Mouse (Mus musculus): ENCODE results near the gene Zfhx2. TPM values are rescaled to one million over a fixed set of nuclear protein-coding genes. Genes with fewer than 3 reads are reported as not detected.

The Zfhx2 gene
- total RNA-seq, 2 experiments from 2014 or later: 0.75 to 3.1 TPM

GRCm38 (mm10) chr14:55079214-55079970 lies 12.7 kb downstream of the Zfhx2 start:
- peak; percentile 93 for ATAC-seq (replicated peaks; ENCODE audit: poor library complexity)

DNA sequence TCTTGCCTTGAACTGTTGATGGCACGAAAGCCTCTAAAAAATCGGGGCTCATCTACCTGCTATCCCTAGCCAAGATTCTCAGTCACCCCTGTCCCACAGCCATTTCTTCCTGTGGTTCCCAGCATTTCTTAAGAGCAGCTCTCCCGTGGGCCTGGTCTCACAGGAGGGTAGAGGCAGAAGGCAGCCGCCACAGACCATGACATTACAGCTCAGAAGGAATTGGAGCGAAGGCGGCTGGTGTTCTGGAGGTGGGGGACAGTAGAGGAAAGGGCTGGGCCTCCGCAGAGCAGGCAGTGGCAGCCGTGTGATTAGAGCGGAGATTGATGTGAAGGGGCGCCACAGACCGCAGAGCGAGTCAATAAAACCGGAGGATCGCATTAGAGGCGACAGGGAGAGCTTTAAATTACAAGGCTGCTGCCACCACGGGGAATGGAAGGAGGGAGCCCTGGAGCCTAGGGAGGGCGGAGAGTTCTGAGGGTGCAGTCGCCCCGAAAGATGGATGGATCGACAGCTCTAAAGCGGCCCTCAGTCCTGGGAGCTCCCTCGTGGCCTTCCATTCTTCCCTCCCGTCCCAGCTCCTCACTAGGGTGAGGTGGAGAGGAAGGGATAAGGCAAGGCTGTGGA lies 13.6 kb downstream of the Zfhx2 start:
- peak; percentile 35 for ATAC-seq (replicated peaks; ENCODE audit: poor library complexity)

- ATAC-seq (replicated peaks; ENCODE audit: poor library complexity): no peak
Measured at GRCm38 (mm10) chr14:55077481-55078365, 14.4 kb downstream of the Zfhx2 start.

- ATAC-seq (replicated peaks; ENCODE audit: poor library complexity): 0 out of 2 replicates have a peak, but pooled peaks have one; percentile 17
Measured at GRCm38 (mm10) chr14:55076956-55077355, 15.2 kb downstream of the Zfhx2 start.

DNA sequence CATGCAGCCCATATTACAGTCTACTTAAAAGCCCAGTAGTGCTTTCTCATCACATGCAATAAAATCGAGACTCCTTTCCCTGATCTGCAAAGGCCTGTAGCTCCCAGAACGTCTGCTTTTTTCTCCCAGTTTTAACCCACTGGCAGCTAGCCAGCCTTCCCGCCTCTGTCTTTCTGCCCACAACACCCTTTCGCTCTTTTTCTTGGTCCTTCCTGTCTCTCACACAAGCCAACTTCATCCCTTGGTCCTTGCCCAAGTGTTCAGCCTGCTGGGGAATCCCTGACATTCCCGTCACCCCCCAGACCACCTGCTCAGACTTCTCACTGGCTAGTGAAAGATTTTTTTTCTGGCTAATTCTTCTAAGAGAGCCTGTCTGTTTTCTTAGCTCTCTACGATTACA lies 15.9 kb downstream of the Zfhx2 start:
- no peak for ATAC-seq (replicated peaks; ENCODE audit: poor library complexity)

GRCm38 (mm10) chr14:55074416-55074815 lies 17.7 kb downstream of the Zfhx2 start:
- ATAC-seq (replicated peaks; ENCODE audit: poor library complexity): no peak

GRCm38 (mm10) chr14:55071756-55072155 lies 20.4 kb downstream of the Zfhx2 start:
- ATAC-seq (replicated peaks; ENCODE audit: poor library complexity): no peak

DNA sequence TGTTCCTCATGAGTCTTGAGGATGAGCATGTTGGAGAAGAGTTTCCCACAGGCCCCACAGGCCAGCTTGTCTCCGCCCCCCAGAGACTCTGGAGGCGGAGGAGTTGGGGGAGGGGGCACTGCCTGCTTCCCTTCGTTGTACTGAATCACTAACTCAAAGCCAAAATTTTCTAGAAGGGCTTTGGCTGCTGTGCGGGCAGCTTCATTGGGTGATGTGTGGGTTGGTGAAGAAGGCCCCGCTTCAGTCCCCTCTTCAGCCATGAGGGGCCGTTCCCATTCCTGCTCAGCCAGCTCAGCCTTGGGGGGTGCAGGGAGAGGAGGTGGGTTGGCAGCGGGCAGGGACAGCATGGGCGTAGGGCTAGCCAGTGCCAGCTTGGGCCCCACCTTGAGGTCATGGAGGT lies 26.1 kb downstream of the Zfhx2 start:
- no peak for ATAC-seq (replicated peaks; ENCODE audit: poor library complexity)

DNA sequence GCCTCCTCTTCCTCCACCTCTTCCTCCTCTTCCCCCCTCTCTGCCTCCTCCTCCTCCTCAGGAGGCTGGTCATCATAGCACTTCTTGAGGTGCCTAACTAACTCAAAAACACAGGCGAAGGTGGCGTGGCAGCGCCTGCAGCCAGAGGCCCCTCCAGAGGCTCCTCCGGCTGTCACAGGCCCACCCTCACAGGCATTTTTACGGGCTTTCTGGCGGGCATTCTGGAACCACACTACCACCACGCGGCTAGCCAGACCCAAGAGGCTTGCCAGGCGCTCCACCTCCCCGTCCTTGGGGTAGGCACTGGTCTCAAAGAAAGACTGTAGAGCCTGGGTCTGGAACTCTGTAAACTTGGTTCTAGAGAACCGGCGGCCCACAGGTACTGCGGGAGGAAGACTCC lies 26.7 kb downstream of the Zfhx2 start:
- no peak for ATAC-seq (replicated peaks; ENCODE audit: poor library complexity)

GRCm38 (mm10) chr14:55064481-55065370 lies 27.4 kb downstream of the Zfhx2 start:
- ATAC-seq (replicated peaks; ENCODE audit: poor library complexity): no peak

DNA sequence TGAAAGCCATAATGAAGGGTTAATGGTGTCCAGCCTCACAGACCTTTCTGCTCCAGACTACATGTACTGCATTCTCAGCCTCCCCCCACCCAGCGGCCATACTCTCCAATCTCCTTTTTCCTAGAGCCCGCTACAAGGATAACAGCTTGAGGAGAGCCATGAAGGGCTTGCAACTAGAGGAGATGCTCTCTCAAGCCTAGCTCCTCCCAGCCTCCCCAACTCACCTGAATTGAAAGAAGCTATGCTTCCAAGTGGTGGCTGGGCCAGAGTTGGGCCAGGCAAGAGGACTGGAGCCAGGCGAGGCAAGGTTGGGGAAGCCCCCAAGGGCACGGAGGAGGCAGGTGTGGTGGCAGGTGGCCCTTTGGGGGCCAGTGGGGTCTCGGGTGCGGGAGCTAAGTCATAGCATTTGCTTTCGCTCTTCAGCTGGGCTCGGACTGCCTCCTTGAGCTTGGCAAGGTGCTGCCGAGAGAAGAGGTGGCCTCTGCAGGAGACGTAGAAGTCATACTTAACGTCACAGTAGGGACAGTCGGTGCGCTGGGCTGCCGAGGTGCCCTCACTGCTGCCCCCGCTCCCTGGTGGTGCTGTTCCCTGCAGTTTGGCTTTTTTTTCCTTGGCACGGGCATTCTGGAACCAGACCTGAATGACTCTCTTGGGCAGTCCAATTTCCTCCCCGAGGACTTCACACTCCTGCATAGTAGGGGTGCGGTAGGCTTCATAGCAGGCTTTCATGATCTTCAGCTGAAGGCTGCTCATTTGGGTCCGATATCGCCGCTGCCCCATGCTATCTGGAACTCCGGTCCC lies 28.3 kb downstream of the Zfhx2 start:
- no peak for ATAC-seq (replicated peaks; ENCODE audit: poor library complexity)

- ATAC-seq (replicated peaks; ENCODE audit: poor library complexity): no peak
Measured at GRCm38 (mm10) chr14:55063117-55063516, 29.0 kb downstream of the Zfhx2 start.

DNA sequence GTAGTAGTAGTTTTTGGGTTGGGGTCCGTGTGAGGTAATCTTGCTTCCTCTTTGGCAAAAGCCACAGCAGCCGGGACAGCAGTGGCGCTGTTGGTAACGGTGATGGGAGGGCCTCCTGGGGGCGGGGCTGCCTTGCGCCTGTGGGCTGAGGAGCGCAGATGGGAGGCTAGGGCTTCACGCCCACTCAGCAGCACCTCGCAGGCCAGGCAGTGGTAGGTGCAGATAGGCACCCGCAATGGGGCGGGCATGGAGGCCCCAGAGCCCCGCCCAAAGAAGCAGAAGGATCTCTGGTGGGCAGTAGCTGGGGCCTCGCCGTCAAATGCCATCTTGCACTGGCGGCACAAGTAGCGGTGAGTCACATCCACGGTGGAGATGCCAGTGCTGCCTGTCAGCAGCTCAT lies 29.5 kb downstream of the Zfhx2 start:
- peak; percentile 98 for ATAC-seq (replicated peaks; ENCODE audit: poor library complexity)

DNA sequence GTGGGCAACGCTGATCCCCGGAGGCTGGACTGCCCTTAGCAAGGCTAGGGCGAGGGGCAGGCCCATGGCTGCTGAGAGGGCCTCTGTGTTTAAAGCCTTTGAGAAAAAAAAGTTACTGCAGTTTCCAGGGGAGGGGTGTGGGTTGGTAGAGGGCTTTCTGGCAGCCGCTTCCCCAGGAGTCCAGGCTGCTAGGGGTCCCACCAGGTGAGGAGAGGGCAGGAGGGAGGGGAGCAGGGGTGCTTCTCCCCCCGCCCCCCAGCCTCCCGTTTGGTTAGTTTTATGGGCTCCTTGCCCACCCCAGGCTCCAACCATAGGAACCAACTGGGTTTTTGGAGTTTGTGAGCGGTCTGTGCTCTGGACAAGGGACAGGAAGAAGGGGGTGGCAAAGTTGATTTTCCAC lies 30.3 kb downstream of the Zfhx2 start:
- ATAC-seq (replicated peaks; ENCODE audit: poor library complexity): no peak

DNA sequence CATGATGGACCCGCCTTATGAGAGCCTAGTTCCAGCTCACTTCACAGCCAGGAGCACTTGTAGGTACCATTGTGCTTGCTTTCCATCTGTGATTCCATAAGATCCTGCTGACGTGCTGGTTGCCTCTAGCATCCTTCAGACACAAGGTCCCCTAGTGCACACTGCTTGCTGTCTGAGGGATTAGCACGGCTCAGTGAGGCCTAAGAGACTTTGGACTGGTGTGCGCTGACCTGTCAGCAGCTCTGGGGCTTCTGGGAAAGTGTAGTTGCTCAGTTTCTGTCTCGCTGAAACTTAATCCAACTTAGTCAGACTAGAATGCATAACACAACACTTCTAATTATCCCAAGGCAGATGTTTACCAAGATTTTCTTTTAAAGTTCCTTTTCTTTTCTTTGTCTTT lies 32.2 kb downstream of the Zfhx2 start:
- no peak for ATAC-seq (replicated peaks; ENCODE audit: poor library complexity)

- no peak for ATAC-seq (replicated peaks; ENCODE audit: poor library complexity)
Measured at GRCm38 (mm10) chr14:55059009-55059408, 33.1 kb downstream of the Zfhx2 start.

DNA sequence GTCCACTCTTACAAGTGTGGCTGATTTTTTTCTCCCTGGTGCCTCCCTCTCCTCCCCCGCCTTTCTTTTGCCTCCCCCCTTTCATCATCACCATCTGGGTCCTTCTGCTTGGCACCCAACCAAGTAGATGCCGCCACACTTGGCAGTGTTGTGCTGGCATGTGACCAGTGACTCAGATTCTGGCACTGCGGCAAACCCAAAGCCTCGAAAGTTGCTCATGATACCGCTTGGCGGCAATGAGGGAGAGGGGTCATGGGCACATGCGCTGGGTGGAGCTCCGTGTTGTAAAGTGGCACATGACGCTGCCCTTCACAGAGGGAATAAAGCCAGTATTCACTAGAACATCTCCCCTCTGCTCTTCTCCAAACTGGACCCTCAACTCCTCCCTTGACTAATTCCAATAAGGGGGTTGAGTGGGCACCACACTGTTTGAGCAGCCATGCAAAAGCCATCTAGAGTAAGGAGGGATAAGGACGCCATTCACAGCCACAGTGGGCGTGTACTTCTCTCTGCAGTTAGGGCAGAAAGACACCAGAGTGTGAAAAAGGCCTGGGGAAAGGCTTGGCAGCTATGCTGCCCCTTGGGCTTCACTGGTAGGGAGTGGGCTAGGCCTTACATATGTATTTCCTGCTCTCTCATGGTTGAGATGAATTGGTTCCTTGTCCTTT lies 36.8 kb downstream of the Zfhx2 start:
- ATAC-seq (replicated peaks; ENCODE audit: poor library complexity): peak; percentile 91

DNA sequence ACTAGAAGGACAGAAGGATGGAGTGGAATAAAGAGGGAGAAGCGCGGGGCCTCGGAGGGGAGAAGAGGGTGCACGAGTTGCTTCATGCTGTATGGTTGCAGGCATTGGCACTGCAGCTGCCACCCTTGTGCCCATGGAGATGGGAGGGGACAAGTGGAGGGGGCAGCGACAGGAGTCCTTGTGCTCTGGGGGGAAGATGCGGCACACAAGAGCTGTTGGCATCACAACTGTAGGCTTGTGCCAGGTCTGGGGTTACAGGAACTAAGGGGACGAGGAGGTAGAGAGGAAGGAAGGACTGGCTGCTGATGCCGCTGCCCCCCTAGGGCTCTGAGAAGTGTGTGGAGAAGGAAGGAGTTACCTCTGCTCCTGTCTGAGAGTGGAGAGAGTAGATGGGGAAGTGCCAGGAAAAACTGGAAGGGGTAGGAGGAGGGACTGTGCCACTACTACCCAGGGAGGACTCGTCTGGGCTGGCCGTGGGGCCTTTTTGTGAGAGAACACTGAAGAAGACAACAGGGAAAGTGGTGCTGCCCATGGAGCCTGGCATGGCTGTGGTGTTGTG lies 37.9 kb downstream of the Zfhx2 start:
- peak; percentile 26 for ATAC-seq (replicated peaks; ENCODE audit: poor library complexity)

- no peak for ATAC-seq (replicated peaks; ENCODE audit: poor library complexity)
Measured at GRCm38 (mm10) chr14:55053708-55054190, 38.4 kb downstream of the Zfhx2 start.

Measured in megakaryocyte progenitor cell, adult 5-6 weeks (primary cell).